Mouse (Mus musculus): ENCODE measurements at regions not wholly inside any gene's neighbourhood (a gene's known extent, or its start where the extent isn't known, plus 50 kb on each side); places are given as distances from the start of the nearest gene placed in this dataset.

GRCm38 (mm10) chr2:133416990-133417581 lies 134.9 kb upstream of the Bmp2 start:
- TF ChIP-seq TAL1 (IDR thresholded peaks at IDR 0.05; ENCODE audit: low read length), result no peak
- no peak for TF ChIP-seq GATA1 (IDR thresholded peaks at IDR 0.05; ENCODE audit: low read length)
- Histone ChIP-seq H3K9me3 (ENCODE audit: control insufficient read depth, low read length) (no peaks in the 10 kb centered on the region), H3K4me3 (replicated peaks) (no peak overlapping the region), H3K27me3 (ENCODE audit: control insufficient read depth) (no peaks in the 10 kb centered on the region), H3K4me1 (ENCODE audit: control insufficient read depth) (peaks cover 2% of the 10 kb centered on the region), H3K36me3 (ENCODE audit: control insufficient read depth) (no peaks in the 10 kb centered on the region)

GRCm38 (mm10) chr2:133419686-133420303 lies 132.2 kb upstream of the Bmp2 start:
- Histone ChIP-seq H3K4me3 (replicated peaks) (no peak overlapping the region), H3K9me3 (ENCODE audit: control insufficient read depth, low read length) (no peaks in the 10 kb centered on the region), H3K27me3 (ENCODE audit: control insufficient read depth) (no peaks in the 10 kb centered on the region), H3K4me1 (ENCODE audit: control insufficient read depth) (peaks cover 3% of the 10 kb centered on the region), H3K36me3 (ENCODE audit: control insufficient read depth) (no peaks in the 10 kb centered on the region)
- TF ChIP-seq GATA1 (IDR thresholded peaks at IDR 0.05; ENCODE audit: low read length) (no peak), TAL1 (IDR thresholded peaks at IDR 0.05; ENCODE audit: low read length) (no peak)

GRCm38 (mm10) chr2:133425538-133425937 lies 126.4 kb upstream of the Bmp2 start:
- Histone ChIP-seq H3K36me3 (ENCODE audit: control insufficient read depth) (no peaks in the 10 kb centered on the region), H3K9me3 (ENCODE audit: control insufficient read depth, low read length) (no peaks in the 10 kb centered on the region), H3K4me3 (replicated peaks) (no peak overlapping the region), H3K4me1 (ENCODE audit: control insufficient read depth) (peaks cover 52% of the 10 kb centered on the region), H3K27me3 (ENCODE audit: control insufficient read depth) (no peaks in the 10 kb centered on the region)
- TF ChIP-seq TAL1 (IDR thresholded peaks at IDR 0.05; ENCODE audit: low read length) (no peak), GATA1 (IDR thresholded peaks at IDR 0.05; ENCODE audit: low read length) (no peak)

- no peaks in the 10 kb centered on the region for H3K36me3 ChIP-seq (ENCODE audit: control insufficient read depth)
- peaks cover 64% of the 10 kb centered on the region for H3K4me1 ChIP-seq (ENCODE audit: control insufficient read depth)
- no peaks in the 10 kb centered on the region for H3K27me3 ChIP-seq (ENCODE audit: control insufficient read depth)
These were observed 124.9 kb upstream of the Bmp2 start for GRCm38 (mm10) chr2:133427039-133427438.

DNA sequence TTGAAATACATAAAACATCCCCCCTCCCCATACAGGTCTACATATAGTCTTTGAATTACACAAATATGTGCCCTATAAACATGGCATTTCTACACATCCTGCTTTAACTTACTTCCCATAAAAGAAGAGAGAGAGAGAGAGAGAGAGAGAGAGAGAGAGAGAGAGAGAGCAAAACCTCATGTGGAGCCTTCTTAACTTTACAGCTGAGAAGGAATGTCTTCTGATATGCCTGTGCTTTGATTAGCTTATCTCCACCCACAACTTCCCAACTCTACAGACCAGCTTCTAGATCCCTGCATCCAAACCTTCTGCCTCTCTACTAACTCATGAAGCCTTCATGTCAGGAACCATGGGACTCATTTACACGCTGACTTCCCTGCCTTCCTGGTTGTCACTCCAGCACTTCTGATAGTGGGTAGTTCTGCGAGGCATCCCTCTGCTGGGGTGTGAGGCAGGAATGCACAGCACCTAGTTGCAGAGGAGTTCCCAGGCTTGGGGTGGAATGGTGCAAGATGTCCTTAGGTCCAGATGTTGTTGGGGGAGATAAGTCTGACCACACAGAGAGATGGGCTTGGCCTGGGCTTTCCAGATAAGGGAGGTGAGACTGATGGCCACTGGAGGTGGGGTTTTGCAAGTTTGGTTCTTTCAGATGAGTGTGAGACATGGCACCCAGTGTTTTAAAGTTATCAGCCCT lies 122.4 kb upstream of the Bmp2 start:
- H3K4me1 ChIP-seq (ENCODE audit: control insufficient read depth), result peaks cover 75% of the 10 kb centered on the region
- peak; percentile 55; the same call in 2 of the 3 replicates for TF ChIP-seq TAL1 (IDR thresholded peaks at IDR 0.05; ENCODE audit: low read length)
- peak; percentile 55 for TF ChIP-seq GATA1 (IDR thresholded peaks at IDR 0.05; ENCODE audit: low read length)
- no peaks in the 10 kb centered on the region for H3K27me3 ChIP-seq (ENCODE audit: control insufficient read depth)
- no peaks in the 10 kb centered on the region for H3K36me3 ChIP-seq (ENCODE audit: control insufficient read depth)
- H3K4me3 ChIP-seq (replicated peaks), result no peak overlapping the region
- H3K9me3 ChIP-seq (ENCODE audit: control insufficient read depth, low read length), result no peaks in the 10 kb centered on the region

More at GRCm38 (mm10) chr2:133427039-133427438, 124.9 kb upstream of the Bmp2 start:
- no peak overlapping the region for H3K4me3 ChIP-seq (replicated peaks)
- TF ChIP-seq TAL1 (IDR thresholded peaks at IDR 0.05; ENCODE audit: low read length), result no peak
- TF ChIP-seq GATA1 (IDR thresholded peaks at IDR 0.05; ENCODE audit: low read length), result no peak
- H3K9me3 ChIP-seq (ENCODE audit: control insufficient read depth, low read length), result no peaks in the 10 kb centered on the region

- Histone ChIP-seq H3K4me3 (replicated peaks) (no peak overlapping the region), H3K9me3 (ENCODE audit: control insufficient read depth, low read length) (peaks cover under 1% of the 10 kb centered on the region; the same call in 1 of the 2 replicates), H3K36me3 (ENCODE audit: control insufficient read depth) (no peaks in the 10 kb centered on the region), H3K27me3 (ENCODE audit: control insufficient read depth) (no peaks in the 10 kb centered on the region; the same call in 1 of the 2 replicates), H3K4me1 (ENCODE audit: control insufficient read depth) (peaks cover 63% of the 10 kb centered on the region)
- no peak for TF ChIP-seq GATA1 (IDR thresholded peaks at IDR 0.05; ENCODE audit: low read length)
- TF ChIP-seq TAL1 (IDR thresholded peaks at IDR 0.05; ENCODE audit: low read length), result peak; percentile 35; the same call in 1 of the 3 replicates
These were observed 121.1 kb upstream of the Bmp2 start for GRCm38 (mm10) chr2:133430741-133431438.

DNA sequence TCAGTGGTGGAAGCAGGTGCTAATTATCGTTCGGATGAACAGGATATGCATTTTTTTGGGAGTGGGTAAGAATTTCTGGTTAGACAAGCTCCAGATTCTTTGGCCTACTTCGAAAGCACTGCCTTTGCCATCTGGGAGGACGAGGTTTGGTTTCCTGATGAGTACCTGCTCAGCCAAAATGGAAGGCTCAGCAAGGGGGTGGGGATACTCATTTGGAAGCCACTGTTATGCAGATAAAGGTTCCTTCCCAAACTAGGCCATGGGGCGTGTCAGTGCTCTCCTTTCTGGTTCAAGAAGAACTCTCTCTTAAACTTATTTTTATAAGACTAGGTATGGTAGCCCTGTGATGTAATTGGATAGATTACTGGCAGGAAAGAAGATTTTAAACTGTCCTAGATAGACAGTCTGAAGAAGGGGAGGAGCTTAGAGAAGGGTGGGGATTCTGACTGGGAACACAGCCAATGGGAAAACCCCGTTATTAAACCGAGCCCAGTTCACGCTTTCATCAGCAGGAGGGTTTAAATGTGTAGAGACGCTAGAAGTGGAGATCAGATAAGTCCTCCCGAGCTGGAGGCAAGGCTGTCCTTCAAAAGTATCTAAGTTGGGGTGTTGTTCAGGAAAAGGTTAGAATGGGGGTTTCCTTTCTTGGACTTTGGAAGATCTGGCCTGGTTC lies 119.7 kb upstream of the Bmp2 start:
- TF ChIP-seq TAL1 (IDR thresholded peaks at IDR 0.05; ENCODE audit: low read length) (no peak), GATA1 (IDR thresholded peaks at IDR 0.05; ENCODE audit: low read length) (no peak)
- H3K27me3 ChIP-seq (ENCODE audit: control insufficient read depth), result no peaks in the 10 kb centered on the region; the same call in 1 of the 2 replicates
- no peak overlapping the region for H3K4me3 ChIP-seq (replicated peaks)
- no peaks in the 10 kb centered on the region for H3K36me3 ChIP-seq (ENCODE audit: control insufficient read depth)
- peaks cover 50% of the 10 kb centered on the region for H3K4me1 ChIP-seq (ENCODE audit: control insufficient read depth)
- H3K9me3 ChIP-seq (ENCODE audit: control insufficient read depth, low read length), result peaks cover 2% of the 10 kb centered on the region; the same call in 1 of the 2 replicates

All from erythroblast, embryonic 14.5 days (primary cell).